Mouse (Mus musculus): ENCODE data around the gene Kctd20. TPM values are rescaled to one million over a fixed set of nuclear protein-coding genes. Genes with fewer than 3 reads are reported as not detected.

The Kctd20 gene
- polyA plus RNA-seq (2014; fragmentation: Illumina TruSeq; extraction: RNeasy Lipid Tissue Mini Kit (QIAGEN cat#74804); ENCODE audit: low read depth, low replicate concordance) = 23.5 TPM

DNA sequence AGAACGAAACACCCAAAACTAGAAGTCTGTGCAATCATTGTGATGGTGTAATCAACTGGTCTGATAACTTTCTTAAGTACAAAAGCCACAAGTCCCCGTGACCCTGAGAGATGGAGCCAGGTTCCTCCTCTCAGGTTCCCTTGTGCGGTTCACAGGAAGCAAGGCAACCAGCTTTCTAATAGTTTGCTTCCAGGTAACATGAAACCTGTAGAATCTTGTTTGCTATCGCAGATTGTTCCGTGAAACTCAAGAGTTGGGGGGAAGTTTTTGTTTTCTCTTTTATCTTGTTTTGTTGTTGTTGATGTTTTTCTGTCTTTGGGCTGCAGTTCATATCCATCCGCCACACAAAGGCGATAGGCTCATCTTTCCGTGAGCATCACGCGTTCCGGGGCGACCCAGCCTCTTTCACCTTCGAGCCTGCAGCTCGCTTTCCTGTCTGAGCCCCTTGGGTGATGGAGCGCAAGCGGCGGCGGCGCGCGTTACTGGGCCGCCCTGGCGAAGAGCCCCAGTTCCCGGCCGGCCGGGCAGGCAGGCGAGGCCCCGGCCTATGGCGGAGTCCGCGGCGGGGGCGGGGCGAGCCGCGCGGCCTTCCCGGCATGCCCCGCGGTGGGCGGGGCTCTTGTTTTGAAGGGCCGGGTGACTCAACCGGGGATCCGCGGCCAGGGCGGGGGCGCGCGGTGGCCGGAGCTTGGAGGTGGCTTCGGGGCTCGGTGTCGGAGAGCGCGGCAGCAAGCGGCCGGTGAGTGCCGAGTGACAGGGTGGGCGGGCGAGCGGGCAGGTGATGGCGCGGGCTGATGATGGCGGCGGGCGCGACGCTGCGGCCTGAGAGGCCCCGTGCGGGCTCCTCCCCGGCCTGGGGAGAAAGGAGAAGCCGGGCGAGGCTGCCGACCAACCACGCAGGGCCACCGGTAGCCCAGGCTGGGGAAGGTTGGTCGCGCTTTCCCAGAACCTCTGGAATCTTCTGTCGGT, at the start of gene Kctd20:
TSS of gene Kctd20 (plus strand) at position 120 of the 969 bp plus-strand sequence.

GRCm38 (mm10) chr17:28915060-28915628, 36.6 kb upstream of the Kctd20 start, which contains the start of gene 4930539E08Rik:
Gene 4930539E08Rik, minus strand, starts transcription at chr17:28915324.

DNA sequence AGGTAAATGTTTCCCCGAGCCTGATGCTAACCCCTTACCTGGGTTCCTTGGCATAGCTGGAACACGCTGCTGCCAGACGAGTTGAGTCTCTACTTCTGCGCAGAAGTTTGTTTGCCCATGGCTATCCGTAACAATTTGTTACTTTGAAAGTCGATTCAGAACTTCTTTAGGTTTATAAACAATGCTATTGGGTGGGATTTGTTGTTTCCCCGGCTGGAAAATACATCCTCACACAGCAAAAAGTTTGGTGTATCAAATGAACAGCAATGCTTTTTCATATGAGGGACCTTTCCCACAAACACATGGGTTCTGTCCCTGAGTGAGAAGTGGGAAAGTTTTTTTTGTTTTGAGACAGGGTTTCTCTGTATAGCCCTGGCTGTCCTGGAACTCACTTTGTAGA, 8.0 kb upstream of the Kctd20 start, which contains the start of gene Pxt1:
TSS of gene Pxt1 (minus strand) at position 101 of the 400 bp plus-strand sequence.

GRCm38 (mm10) chr17:29007641-29008325, 56.0 kb downstream of the Kctd20 start, which contains the start of gene Stk38:
Gene Stk38, minus strand, starts transcription at chr17:29007995.

Other genes with a start within 250 kb of the Kctd20 start
- gene AC170998.1, start 225.9 kb upstream of the Kctd20 start, polyA plus RNA-seq (2014; fragmentation: Illumina TruSeq; extraction: RNeasy Lipid Tissue Mini Kit (QIAGEN cat#74804); ENCODE audit: low read depth, low replicate concordance) = not detected
- not detected for gene Mapk13, start 182.7 kb upstream of the Kctd20 start, polyA plus RNA-seq (2014; fragmentation: Illumina TruSeq; extraction: RNeasy Lipid Tissue Mini Kit (QIAGEN cat#74804); ENCODE audit: low read depth, low replicate concordance)
- gene Brpf3, start 150.9 kb upstream of the Kctd20 start, polyA plus RNA-seq (2014; fragmentation: Illumina TruSeq; extraction: RNeasy Lipid Tissue Mini Kit (QIAGEN cat#74804); ENCODE audit: low read depth, low replicate concordance) = 11.5 TPM
- not detected for gene Pnpla1, start 93.5 kb upstream of the Kctd20 start, polyA plus RNA-seq (2014; fragmentation: Illumina TruSeq; extraction: RNeasy Lipid Tissue Mini Kit (QIAGEN cat#74804); ENCODE audit: low read depth, low replicate concordance)
- not detected for gene 4930539E08Rik, start 36.6 kb upstream of the Kctd20 start, polyA plus RNA-seq (2014; fragmentation: Illumina TruSeq; extraction: RNeasy Lipid Tissue Mini Kit (QIAGEN cat#74804); ENCODE audit: low read depth, low replicate concordance)
- gene Pxt1, start 8.1 kb upstream of the Kctd20 start, polyA plus RNA-seq (2014; fragmentation: Illumina TruSeq; extraction: RNeasy Lipid Tissue Mini Kit (QIAGEN cat#74804); ENCODE audit: low read depth, low replicate concordance) = not detected
- 52.3 TPM for gene Stk38, start 56.0 kb downstream of the Kctd20 start, polyA plus RNA-seq (2014; fragmentation: Illumina TruSeq; extraction: RNeasy Lipid Tissue Mini Kit (QIAGEN cat#74804); ENCODE audit: low read depth, low replicate concordance)
- gene Srsf3, start 80.7 kb downstream of the Kctd20 start, polyA plus RNA-seq (2014; fragmentation: Illumina TruSeq; extraction: RNeasy Lipid Tissue Mini Kit (QIAGEN cat#74804); ENCODE audit: low read depth, low replicate concordance) = 115 TPM
- 3.0 TPM for gene Cdkn1a, start 139.0 kb downstream of the Kctd20 start, polyA plus RNA-seq (2014; fragmentation: Illumina TruSeq; extraction: RNeasy Lipid Tissue Mini Kit (QIAGEN cat#74804); ENCODE audit: low read depth, low replicate concordance)
- gene Rab44, start 162.2 kb downstream of the Kctd20 start, polyA plus RNA-seq (2014; fragmentation: Illumina TruSeq; extraction: RNeasy Lipid Tissue Mini Kit (QIAGEN cat#74804); ENCODE audit: low read depth, low replicate concordance) = not detected